Mouse (Mus musculus) layer of hippocampus, postnatal 10 days (tissue): ENCODE data around the gene Nrxn2. TPM values are rescaled to one million over a fixed set of nuclear protein-coding genes. Genes with fewer than 3 reads are reported as not detected.

Experiments used
- DNase-seq, 2 experiments: peaks; one replicate each; pipeline ENCODE4 v3.0.0; 2021; ENCODE audit warnings: low spot score in 2 of 2
- long read RNA-seq: library from polyadenylated mRNA; stranded (forward); transcript quantifications from one replicate; pipeline ENCODE4 v2.0.0, GENCODE M21; 2023
- total RNA-seq, 2 experiments: library from RNA; stranded (reverse); gene quantifications; 2 replicates each; pipeline ENCODE4 v1.2.3; 2021

Gene Nrxn2
- 100 to 1,000 TPM; 683 to 691 TPM for total RNA-seq
- long read RNA-seq, partial matches to known transcripts: 6 of 115 reads
- long read RNA-seq, other reads (novel, unspliced or antisense): 106 of 115 reads

GRCm38 (mm10) chr19:6418233-6418879 is at the start of gene Nrxn2:
TSS of gene Nrxn2 (plus strand) at chr19:6418731.
- DNase-seq: peak; percentile 94 to 95

DNA sequence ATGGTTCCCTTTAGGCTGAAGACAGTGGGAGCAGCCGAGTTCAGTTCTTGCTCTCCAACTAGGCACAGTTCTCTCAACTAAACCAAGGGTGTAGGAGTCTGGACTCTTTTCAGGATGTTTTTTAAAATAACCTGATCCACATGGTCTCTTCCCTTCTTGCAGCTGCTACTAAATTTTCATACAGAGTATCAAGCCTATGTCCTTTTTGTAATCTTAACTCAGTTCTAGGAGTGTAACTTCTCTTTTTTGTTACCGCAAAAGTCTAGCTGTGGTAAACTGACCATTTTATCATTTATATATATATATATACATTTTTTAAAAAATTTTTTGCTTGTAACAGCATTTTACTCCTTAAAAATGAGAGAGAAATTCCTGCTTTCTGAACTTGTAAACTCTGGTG is 48.4 kb upstream of the Nrxn2 start:
- DNase-seq: no peak

GRCm38 (mm10) chr19:6372433-6372832 is 46.1 kb upstream of the Nrxn2 start:
- DNase-seq: no peak

- peak; percentile 86 to 88 for DNase-seq
Measured at GRCm38 (mm10) chr19:6373539-6374400, 44.8 kb upstream of the Nrxn2 start.

DNA sequence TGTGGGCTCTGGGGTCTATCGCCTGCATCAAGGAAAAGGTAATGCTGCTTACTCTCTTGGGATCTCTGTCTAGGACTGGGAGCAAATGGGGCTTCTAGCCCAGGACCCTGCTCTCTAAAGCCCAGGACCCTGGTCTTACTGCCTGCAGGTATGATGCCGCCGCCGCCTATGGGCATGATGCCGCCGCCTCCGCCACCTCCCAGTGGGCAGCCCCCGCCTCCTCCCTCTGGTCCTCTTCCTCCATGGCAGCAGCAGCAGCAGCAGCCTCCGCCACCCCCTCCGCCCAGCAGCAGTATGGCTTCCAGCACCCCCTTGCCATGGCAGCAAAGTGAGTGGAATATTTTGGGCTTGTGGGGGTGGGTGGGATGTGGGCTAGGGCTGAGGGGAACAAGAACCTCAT is 44.0 kb upstream of the Nrxn2 start:
- no peak for DNase-seq

GRCm38 (mm10) chr19:6375423-6376254 is 42.9 kb upstream of the Nrxn2 start:
- no peak for DNase-seq

- DNase-seq: peak; percentile 78
Measured at GRCm38 (mm10) chr19:6376255-6376564, 42.3 kb upstream of the Nrxn2 start.

DNA sequence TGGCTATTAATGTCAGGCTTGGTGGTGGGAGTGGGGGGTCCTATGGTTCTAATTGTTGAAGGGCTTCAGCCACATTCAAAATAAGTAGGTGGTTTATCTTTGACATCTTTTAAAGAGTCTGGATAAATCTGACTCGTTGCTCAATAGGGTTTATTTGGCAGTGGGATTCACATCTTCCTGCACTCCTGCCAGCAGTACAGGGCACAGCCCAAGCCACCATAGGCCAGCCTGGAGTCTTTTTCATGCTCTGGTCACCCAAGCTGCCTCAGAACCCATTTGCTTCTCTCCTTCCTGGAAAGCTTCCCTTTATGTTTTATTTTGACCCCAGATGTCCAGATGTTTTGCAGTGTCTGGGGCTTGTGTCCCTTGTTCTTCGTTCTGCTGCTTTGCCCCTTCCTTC is 41.9 kb upstream of the Nrxn2 start:
- no peak for DNase-seq

GRCm38 (mm10) chr19:6377327-6378040 is 41.0 kb upstream of the Nrxn2 start:
- DNase-seq: no peak

DNA sequence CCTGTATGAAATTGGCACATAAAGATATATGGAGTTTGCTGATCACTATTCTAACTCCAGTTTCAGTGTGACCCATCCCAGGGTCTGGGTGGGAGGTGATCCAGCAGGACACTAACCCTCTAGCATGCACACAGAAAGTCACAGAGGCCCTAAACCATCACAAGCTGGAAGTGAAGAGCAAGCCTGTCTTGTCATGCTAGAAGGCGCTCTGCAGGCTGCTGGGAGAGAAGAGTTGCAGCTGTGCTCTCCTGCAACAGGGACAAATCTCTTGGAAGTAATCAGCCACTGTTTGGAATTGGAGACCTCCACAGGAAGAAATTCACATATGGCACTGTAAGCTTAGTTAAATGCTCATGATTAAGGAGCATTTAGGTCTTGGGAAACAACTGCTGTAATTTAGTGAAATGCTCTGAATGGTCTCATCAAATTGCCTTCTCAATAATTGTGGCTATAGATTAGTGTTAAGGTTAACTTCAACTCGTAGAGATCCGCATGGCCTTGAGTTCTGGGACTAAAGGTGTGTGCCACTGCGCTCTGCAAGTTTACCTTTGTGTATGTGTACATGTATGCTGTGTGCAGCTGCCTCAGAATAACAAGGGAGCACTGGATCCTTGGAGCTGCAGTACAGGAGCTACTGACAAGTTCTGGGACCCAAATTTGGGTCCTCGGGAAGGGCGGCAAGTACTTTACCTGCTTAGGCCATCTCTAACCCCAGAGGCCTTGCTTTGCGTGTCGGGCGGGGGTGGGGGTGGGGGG is 37.9 kb upstream of the Nrxn2 start:
- DNase-seq: no peak

- no peak for DNase-seq
Measured at GRCm38 (mm10) chr19:6381238-6381637, 37.3 kb upstream of the Nrxn2 start.

DNA sequence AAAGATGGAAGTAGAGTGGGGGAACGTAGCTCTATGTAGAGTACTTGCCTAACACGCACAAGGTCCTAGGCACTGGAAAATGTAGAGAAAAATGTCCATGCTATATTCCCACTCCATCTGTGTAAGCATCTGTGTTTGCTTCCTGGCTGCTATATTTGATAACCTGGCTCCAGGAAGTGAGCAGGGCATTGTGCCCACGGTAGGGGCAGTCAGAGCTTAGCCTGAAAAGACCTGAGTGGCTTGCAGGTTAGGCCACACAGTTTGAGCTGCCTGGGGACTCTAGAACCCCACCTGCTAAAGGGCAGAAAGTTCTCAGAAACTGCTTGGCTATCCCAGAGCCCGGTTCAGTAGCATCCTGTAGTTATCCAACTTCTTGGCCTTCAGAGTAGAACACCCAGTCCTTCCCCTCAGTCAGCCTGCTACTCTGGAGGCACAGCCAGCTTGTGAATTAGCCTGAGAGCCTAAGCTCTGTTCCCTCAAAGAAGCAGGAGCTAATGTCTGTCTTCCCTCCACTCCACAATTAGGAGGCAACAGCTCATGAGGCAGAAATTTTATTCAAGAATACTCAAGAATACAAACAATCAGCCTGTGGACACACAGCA is 36.1 kb upstream of the Nrxn2 start:
- no peak for DNase-seq

- DNase-seq: no peak
Measured at GRCm38 (mm10) chr19:6383470-6383869, 35.1 kb upstream of the Nrxn2 start.

DNA sequence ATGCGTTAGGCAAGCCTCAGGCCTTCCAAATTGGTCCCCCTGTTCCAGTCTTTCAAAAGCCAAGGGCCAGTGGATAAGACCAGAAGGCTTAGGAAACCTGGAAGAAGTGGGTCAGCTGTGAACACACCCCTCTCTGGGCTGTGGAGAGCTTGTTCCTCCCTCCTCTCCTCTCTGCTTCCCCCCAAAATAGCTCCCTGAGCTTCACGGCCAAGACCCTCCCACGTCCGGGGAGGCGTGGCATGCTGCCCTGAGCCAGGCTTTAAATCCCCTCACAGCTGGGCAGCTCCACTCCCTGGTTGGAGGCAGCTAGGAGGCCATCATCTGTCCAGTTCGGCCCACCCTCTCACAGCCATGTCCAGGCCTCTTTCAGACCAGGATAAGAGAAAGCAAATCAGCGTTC is 34.4 kb upstream of the Nrxn2 start, which contains the start of gene Pygm:
Gene Pygm, plus strand, starts transcription at position 272 of the 400 bp plus-strand sequence.
- DNase-seq: peak in 1 of 2 experiments; percentile 63

DNA sequence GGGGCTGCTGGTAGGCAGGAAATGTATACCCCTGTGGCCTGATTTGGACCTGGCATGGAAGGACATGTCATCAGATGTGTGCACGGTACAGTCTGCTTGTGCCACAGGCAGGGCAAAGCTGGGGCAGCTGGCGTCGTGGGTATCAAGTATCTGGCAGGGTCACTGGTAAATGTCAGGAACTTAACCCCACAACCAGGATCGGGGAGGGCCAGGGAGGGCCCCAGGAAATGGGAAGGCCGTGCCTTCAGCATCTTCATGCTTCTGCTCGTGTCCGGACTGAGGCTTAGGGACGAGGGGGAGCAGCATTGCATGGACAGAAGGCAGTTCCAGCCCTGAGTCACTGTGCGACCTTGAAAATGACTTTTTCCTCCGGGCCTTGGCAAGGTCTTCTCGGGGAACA is 33.6 kb upstream of the Nrxn2 start:
- DNase-seq: no peak

DNA sequence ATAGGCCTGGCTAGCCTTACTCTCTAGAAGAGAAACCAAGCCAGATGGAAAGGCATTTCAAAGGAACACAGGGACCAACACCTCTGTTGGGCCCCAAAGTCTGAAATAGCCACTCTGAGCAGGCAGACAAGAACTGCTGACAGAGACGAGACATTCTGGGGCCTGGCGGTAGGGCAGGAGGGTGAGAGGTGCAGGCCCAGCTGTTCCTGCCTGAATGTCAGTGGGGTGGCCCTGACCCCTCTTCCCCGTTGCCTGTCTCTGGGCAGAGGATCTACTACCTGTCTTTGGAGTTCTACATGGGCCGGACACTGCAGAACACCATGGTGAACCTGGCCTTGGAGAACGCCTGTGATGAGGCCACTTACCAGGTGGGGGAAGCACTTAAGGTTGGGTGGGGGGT is 33.1 kb upstream of the Nrxn2 start:
- DNase-seq: no peak

- no peak for DNase-seq
Measured at GRCm38 (mm10) chr19:6385821-6386220, 32.7 kb upstream of the Nrxn2 start.

- DNase-seq: no peak
Measured at GRCm38 (mm10) chr19:6386234-6386633, 32.3 kb upstream of the Nrxn2 start.

DNA sequence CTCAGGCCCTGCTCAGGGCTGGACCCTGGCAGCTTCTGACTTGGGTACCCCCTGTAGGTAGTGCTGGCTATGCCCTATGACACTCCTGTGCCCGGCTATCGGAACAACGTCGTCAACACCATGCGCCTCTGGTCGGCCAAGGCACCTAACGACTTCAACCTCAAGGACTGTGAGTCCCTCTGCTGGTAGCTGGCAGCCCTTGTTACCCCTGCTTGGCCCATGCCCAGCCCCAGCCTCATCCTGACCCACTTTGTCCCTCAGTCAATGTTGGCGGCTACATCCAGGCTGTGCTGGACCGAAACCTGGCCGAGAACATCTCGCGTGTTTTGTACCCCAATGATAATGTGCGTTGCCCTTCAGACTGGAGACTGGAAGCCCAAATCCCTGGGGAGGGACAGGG is 30.5 kb upstream of the Nrxn2 start:
- no peak for DNase-seq

DNA sequence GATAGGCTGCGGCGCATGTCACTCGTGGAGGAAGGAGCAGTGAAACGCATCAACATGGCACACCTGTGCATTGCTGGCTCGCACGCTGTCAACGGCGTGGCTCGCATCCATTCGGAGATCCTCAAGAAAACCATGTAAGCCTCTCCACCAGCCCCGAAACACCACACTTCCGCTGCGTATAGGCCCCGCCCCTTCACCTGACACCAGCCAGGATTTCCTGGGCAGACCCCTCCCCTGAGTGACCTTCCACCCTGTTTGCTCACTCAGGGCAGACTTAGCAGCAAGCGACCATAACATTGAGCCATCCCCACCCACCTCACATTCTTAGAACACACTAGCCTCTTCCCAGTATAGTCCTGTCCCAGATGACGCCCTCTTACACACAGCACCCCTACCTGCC is 28.7 kb upstream of the Nrxn2 start:
- DNase-seq: no peak
